Comparison of ENCODE assay signal across 8 mouse cellular contexts in the genomic region with DNA sequence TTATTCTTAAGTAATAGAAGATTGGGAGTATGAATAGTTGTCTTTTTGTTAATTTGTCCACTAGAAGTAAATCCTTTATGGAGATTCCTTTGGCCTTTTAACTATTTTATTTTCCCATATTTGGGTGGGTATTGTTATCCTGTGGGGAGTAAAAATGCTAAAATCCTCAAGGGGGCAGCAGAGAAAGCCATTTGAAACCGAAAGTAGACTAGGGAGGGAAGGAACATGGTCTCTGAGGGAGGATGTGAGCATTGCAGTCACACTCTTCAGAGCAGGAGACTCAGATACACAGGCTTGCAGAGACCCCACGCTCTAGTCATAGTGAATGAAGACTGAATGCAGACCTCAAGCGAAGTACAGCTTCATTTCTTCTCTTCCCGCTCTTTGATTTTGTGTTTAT. TPM values are rescaled to one million over a fixed set of nuclear protein-coding genes. Genes with fewer than 3 reads are reported as not detected.
DNase-seq lines count a peak whose midpoint lies in the region; ATAC-seq and TF ChIP-seq lines count a peak whose summit lies in the region.

No protein-coding gene starts in this region.

- no peaks in the 10 kb centered on the region; the same call in 1 of the 2 replicates for H3K4me1 ChIP-seq in cortical plate, adult 2 months (ENCODE audit: control insufficient read depth, insufficient read depth, low read length)

- peak; percentile 43 for DNase-seq in gastrocnemius, adult 18-20 months (ENCODE audit: low spot score)
- DNase-seq in gastrocnemius, postnatal 36 days = no peak
- peak; percentile 57 for DNase-seq in ES-CJ7 (ENCODE audit: low read depth, low spot score)
- DNase-seq in heart, postnatal 14 days = peak; percentile 33 to 70
- peak; percentile 35 to 77 for DNase-seq in layer of hippocampus, postnatal 14 days (ENCODE audit: low spot score in 2 of 2)
- DNase-seq in spleen, postnatal 36 days (ENCODE audit: low spot score in 2 of 2) = peak; percentile 54 to 64

- TF ChIP-seq CTCF in cortical plate, adult 2 months (IDR thresholded peaks at IDR 0.05; ENCODE audit: extremely low read depth, insufficient read depth, low read length) = peak; percentile 51

- TF ChIP-seq POLR2A in cortical plate, adult 2 months (IDR thresholded peaks at IDR 0.05; ENCODE audit: extremely low read depth, insufficient read depth, low read length) = no peak

- intact Hi-C loops in gastrocnemius, postnatal 36 days (cut with DNase I) = no loop called here
- intact Hi-C loops in heart, postnatal 14 days (cut with DNase I) = loop anchor here (5.0 kb wide), 2 partner anchors 190 to 375 kb away; no protein-coding TSS in a partner anchor

- no peak overlapping the region for H3K4me3 ChIP-seq in cortical plate, adult 2 months (ENCODE audit: insufficient read depth, low read length)

- peak; percentile 100 for ATAC-seq in megakaryocyte progenitor cell, adult 5-6 weeks (replicated peaks; ENCODE audit: poor library complexity)

- no peak overlapping the region for H3K27ac ChIP-seq in cortical plate, adult 2 months (ENCODE audit: insufficient read depth, low read length)

RNA-seq across cellular contexts. Expression of a gene that starts 19.3 kb away (rescaled TPM):
- under 1 TPM; 0.82 to 0.88 TPM for total RNA-seq in gastrocnemius, adult 18-20 months (2021)
- total RNA-seq in gastrocnemius, postnatal 36 days (2021) = under 1 TPM; 0.59 to 0.64 TPM
- polyA plus RNA-seq in cortical plate, adult 2 months (2012; rRNA removed) = 6.3 and 6.8 TPM in 2 replicates
- total RNA-seq in heart, postnatal 14 days (2021) = 1 to 10 TPM in 1 of 2 experiments, under 1 TPM in 1; 0.74 to 1.6 TPM
- 1 to 10 TPM; 2.6 to 3.4 TPM for total RNA-seq in layer of hippocampus, postnatal 14 days (2021)
- 20.1 and 22.2 TPM in 2 replicates for total RNA-seq in megakaryocyte progenitor cell, adult 5-6 weeks (2015)
- 23.0 and 28.1 TPM in 2 replicates for total RNA-seq in megakaryocyte progenitor cell, adult 5-6 weeks (2017)

RNA-seq across cellular contexts. Expression of a gene that starts 19.4 kb away (rescaled TPM):
- total RNA-seq in gastrocnemius, adult 18-20 months (2021) = 10 to 100 TPM in 1 of 2 experiments, 1 to 10 TPM in 1; 8.2 to 12.7 TPM
- total RNA-seq in gastrocnemius, postnatal 36 days (2021) = 1 to 10 TPM; 7.0 to 8.0 TPM
- 13.1 and 13.8 TPM in 2 replicates for polyA plus RNA-seq in cortical plate, adult 2 months (2012; rRNA removed)
- 10 to 100 TPM; 18.1 to 22.9 TPM for total RNA-seq in heart, postnatal 14 days (2021)
- total RNA-seq in layer of hippocampus, postnatal 14 days (2021) = 10 to 100 TPM; 14.6 to 16.5 TPM
- 86.3 and 90.6 TPM in 2 replicates for total RNA-seq in megakaryocyte progenitor cell, adult 5-6 weeks (2015)
- 113 and 132 TPM in 2 replicates for total RNA-seq in megakaryocyte progenitor cell, adult 5-6 weeks (2017)

Comparison
In these comparisons a context has a peak if more than half of its experiments do, and no peak if none do; other contexts are left out.
1. DNase-seq: peak in gastrocnemius, adult 18-20 months (single experiment), ES-CJ7 (single experiment), heart, postnatal 14 days (2 of 2), layer of hippocampus, postnatal 14 days (2 of 2) and spleen, postnatal 36 days (2 of 2); none in gastrocnemius, postnatal 36 days (0 of 2).
2. RNA of a gene that starts 19.3 kb away (total RNA-seq): 20.1 to 28.1 TPM in megakaryocyte progenitor cell, adult 5-6 weeks; 2.6 to 3.4 TPM in layer of hippocampus, postnatal 14 days, 0.74 to 1.6 TPM in heart, postnatal 14 days, 0.82 to 0.88 TPM in gastrocnemius, adult 18-20 months and 0.59 to 0.64 TPM in gastrocnemius, postnatal 36 days; every median in the first group is over 4 times any median in the second.